Mouse (Mus musculus): Measurements from ENCODE around the gene Imp4. TPM values are rescaled to one million over a fixed set of nuclear protein-coding genes. Genes with fewer than 3 reads are reported as not detected.

The Imp4 gene
- 96.4 and 100 TPM in 2 replicates for polyA plus RNA-seq (2016; fragmentation: Nextera tagmentation; extraction: Ambion mirVana)

DNA sequence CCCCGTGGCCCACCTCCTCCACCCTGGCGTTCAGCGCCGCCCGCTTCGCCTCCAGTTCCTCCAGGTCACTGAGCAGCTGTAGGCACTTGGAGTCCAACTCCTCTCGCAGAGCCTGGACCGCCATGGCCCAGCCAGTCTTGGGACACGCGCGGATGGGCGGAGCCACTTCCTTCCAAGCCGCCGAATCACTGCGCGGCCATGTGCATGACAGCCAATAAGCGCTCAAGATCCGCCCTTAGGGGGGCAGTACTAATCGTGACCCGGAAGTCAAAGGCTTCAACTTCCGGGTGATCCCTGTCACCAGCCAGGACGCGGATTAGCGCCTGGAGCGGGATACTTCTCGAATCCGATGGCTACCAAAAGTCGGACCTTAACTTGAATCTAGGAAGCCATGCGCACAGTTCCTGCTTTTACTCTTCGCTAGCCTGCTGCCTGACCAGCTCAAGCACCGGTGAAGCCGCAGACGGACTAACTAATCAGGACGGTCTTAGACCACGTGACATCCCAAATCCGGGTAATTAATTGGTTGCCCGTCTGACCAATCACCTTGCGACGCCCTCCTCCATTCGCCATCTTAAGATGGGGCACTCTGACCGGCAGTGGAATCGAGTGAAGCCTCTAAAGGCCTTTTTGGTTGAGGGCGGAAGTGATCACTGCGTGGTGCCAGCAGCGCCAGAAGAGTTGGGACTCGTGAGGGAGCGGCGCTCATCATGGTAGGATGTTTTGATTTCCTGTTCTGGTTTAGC is at the start of gene Imp4, which contains the start of gene Ccdc115:
TSS of gene Imp4 (plus strand) at position 637 of the 746 bp plus-strand sequence.
TSS of gene Ccdc115 (minus strand) at position 458 of the 746 bp plus-strand sequence.
- Histone ChIP-seq H3K27me3 (replicated peaks) (no peaks in the 10 kb centered on the region), H3K36me3 (peaks cover 45% of the 10 kb centered on the region), H3K4me2 (peak within 1 kb of the TSS; percentile 81), H3K4me1 (peaks cover 39% of the 10 kb centered on the region), H3K9me3 (replicated peaks) (no peaks in the 10 kb centered on the region), H3K9ac (peak within 1 kb of the TSS; percentile 73), H3K27ac (peak within 1 kb of the TSS; percentile 69), H3K4me3 (peak within 1 kb of the TSS; percentile 79)
- ATAC-seq, result peak; percentile 93
- WGBS (ENCODE audit: insufficient replicate concordance), result under 1% methylated on average over 48 of the region's 48 CpGs

DNA sequence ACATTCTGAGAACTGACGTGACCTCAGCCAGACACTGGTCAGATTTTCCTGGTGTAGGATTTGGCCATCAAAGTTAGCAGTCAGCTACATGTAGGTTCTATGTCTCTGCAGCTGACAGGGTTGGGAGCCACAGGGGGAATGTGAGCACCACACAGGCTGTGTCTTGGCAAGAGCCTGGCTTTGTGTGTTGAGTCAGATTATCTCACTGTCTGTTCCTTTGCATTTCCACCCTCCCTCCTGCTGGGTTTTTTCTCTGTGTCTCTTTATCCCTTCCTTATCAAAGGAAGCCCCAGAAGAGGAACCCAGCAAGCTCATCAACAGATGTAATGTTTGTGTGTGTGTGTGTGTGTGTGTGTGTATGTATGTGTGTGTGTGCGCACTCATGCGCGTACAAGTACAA is 43.3 kb upstream of the Imp4 start:
- Histone ChIP-seq H3K4me2 (no peak overlapping the region), H3K9me3 (replicated peaks) (no peaks in the 10 kb centered on the region), H3K9ac (no peak overlapping the region), H3K4me3 (no peak overlapping the region), H3K4me1 (no peaks in the 10 kb centered on the region), H3K27me3 (replicated peaks) (no peaks in the 10 kb centered on the region), H3K36me3 (no peaks in the 10 kb centered on the region), H3K27ac (no peak overlapping the region)
- no peak for ATAC-seq
- WGBS (ENCODE audit: insufficient replicate concordance), result 70% methylated on average over 4 of the region's 4 CpGs

DNA sequence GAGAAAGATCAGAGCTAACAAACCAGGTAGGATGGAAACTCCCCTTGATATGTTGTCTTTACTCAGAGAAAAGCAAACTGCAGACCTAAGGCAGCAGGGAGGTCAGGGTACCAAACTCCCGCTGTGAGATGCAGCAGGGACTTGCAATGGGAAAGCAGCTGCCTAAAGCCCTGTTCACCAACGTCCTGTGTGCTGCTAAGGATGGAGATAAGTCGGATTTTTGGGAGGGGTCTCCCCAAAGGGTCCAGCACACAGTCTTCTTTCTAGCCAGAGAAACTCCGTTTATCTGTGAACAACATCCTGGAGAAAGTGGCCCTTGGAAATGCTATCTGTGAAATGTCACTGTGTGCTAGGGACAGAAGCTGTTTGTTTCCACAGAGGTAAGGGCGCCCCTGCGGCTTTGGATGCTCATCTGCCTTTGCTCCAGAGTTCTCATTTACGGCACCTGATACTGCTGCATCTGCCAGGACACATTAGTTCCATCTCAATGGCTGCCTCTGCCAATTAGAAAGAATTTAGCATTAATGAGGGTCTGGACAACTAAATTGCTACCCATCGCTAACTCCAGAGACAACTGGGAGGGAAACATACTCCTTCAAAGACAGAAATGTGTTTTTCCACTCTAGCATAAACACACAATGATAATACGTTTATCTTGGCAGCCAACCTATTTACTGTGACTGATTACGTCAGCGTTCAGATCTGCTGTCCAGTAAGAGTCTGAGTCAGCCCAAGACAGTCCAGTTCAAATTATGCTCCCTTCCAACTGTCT is 40.3 kb upstream of the Imp4 start:
- H3K4me2 ChIP-seq, result no peak overlapping the region
- H3K9ac ChIP-seq, result no peak overlapping the region
- H3K9me3 ChIP-seq (replicated peaks), result no peaks in the 10 kb centered on the region
- H3K4me1 ChIP-seq, result no peaks in the 10 kb centered on the region
- H3K27ac ChIP-seq, result no peak overlapping the region
- no peaks in the 10 kb centered on the region for H3K36me3 ChIP-seq
- WGBS (ENCODE audit: insufficient replicate concordance), result 49% methylated on average over 11 of the region's 11 CpGs
- no peak overlapping the region for H3K4me3 ChIP-seq
- no peak for ATAC-seq
- H3K27me3 ChIP-seq (replicated peaks), result no peaks in the 10 kb centered on the region

DNA sequence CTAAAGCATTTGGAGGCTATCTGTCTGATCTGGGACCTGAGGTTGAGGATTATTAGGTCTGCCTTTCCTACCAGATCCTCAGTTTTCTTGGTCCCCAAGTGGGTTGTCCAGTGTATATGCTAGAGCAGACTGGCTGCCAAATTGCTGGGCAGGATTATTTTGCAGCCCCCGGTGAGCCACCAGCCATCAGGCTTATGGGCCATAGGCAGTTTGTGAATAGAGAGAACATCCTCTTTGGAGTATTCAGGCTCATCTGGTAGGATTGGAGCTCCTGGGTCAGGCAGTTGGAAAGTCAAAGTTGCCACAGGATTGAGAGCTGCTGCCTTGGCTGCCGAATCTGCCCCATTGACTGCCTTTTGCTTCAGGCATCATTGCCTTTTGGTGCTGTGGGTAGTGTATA is 11.2 kb upstream of the Imp4 start:
- peaks cover 9% of the 10 kb centered on the region; the same call in 1 of the 2 replicates for H3K4me1 ChIP-seq
- no peak overlapping the region for H3K4me2 ChIP-seq
- no peak overlapping the region for H3K27ac ChIP-seq
- H3K36me3 ChIP-seq, result peaks cover 18% of the 10 kb centered on the region
- H3K9ac ChIP-seq, result no peak overlapping the region
- H3K27me3 ChIP-seq (replicated peaks), result no peaks in the 10 kb centered on the region
- 86% methylated on average over 2 of the region's 2 CpGs for WGBS (ENCODE audit: insufficient replicate concordance)
- H3K9me3 ChIP-seq (replicated peaks), result peaks cover 35% of the 10 kb centered on the region
- no peak for ATAC-seq
- H3K4me3 ChIP-seq, result no peak overlapping the region

DNA sequence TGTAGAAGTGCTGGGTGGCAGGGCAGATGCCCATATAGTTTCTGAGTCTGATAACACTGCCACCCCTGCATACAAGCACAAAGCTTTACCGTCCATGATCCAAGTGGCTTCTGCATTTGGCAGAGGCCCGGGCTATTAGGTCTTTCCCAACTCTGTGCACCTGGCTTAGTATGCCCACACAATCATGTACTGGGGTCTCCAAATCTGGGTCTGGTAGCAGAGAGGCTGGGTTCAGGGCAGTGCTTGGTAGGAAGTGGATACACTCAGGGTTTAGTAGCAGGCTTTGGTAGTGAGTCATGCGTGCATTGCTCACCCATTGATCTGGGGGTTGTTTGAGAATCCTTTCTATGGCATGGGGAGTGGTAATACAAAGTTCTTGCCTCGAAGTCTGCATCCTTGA is 10.4 kb upstream of the Imp4 start:
- Histone ChIP-seq H3K27me3 (replicated peaks) (no peaks in the 10 kb centered on the region), H3K4me1 (peaks cover 13% of the 10 kb centered on the region), H3K4me2 (no peak overlapping the region), H3K9ac (no peak overlapping the region), H3K4me3 (no peak overlapping the region), H3K36me3 (peaks cover 18% of the 10 kb centered on the region), H3K27ac (no peak overlapping the region), H3K9me3 (replicated peaks) (peaks cover 35% of the 10 kb centered on the region)
- no peak for ATAC-seq
- 72% methylated on average over 4 of the region's 4 CpGs for WGBS (ENCODE audit: insufficient replicate concordance)

DNA sequence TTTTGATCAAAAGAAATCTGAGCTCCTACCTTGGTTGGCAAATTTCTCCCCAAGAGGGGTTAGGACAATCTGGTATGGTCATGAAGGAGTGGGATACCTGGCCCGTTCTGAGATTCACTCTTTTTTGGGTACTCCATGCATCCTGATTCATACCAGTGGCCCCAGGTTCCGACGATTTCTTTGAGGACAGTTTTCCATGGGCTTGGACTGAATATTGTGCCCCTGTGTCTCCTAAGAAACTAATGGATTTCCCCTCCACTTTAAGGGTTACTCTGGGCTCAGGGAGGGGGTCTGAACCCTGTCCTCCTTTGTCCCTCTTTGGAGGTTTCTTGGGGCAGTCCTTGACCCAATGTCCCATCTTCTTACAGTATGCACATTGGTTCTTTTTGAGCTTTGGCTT is 8.7 kb upstream of the Imp4 start:
- no peak overlapping the region for H3K27ac ChIP-seq
- ATAC-seq, result no peak
- H3K4me2 ChIP-seq, result no peak overlapping the region
- H3K36me3 ChIP-seq, result peaks cover 18% of the 10 kb centered on the region
- no peak overlapping the region for H3K9ac ChIP-seq
- WGBS (ENCODE audit: insufficient replicate concordance), result 81% methylated on average over 3 of the region's 3 CpGs
- H3K9me3 ChIP-seq (replicated peaks), result peaks cover 35% of the 10 kb centered on the region
- H3K4me1 ChIP-seq, result peaks cover 25% of the 10 kb centered on the region
- H3K27me3 ChIP-seq (replicated peaks), result no peaks in the 10 kb centered on the region
- no peak overlapping the region for H3K4me3 ChIP-seq

DNA sequence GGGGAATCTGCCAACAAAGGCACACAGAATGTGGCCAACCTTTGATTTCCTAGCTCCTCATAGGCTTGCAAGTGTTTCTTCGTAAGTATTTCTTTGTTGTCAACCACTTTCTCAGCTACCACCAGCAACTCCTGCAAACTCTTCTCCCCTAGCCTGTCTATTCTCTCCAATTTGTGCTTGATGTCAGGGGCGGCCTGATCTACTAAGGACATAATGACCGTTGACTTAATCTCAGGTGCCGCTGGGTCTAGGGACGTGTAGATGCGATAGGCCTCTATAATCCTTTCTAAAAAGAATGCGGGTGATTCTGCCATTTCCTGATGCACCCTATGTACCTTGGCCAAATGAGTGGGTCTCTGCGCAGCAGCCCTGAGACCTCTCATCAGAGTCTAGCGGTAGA is 8.2 kb upstream of the Imp4 start:
- H3K4me3 ChIP-seq, result no peak overlapping the region
- peaks cover 35% of the 10 kb centered on the region for H3K9me3 ChIP-seq (replicated peaks)
- no peaks in the 10 kb centered on the region for H3K27me3 ChIP-seq (replicated peaks)
- peaks cover 29% of the 10 kb centered on the region for H3K4me1 ChIP-seq
- 90% methylated on average over 9 of the region's 9 CpGs for WGBS (ENCODE audit: insufficient replicate concordance)
- ATAC-seq, result no peak
- H3K9ac ChIP-seq, result no peak overlapping the region
- H3K4me2 ChIP-seq, result no peak overlapping the region
- H3K27ac ChIP-seq, result no peak overlapping the region
- peaks cover 18% of the 10 kb centered on the region for H3K36me3 ChIP-seq

DNA sequence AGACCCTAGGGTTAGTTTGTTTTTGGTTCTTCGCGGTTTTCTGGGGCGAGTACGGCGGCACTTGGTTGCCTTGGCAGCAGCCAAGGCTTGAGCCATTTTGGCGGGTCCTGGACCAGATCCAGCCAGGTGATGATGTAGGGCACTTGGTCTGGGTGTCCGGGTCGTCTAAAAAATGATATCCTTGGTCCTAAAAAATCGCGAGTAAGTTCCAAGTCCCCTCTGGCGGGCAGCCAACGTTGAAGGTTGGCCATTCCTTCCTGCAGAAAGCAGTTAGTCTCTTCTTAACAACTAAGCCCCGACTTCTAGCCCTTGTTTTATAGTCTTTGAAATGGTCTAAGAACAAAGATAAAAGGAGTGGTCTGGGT is 7.3 kb upstream of the Imp4 start:
- Histone ChIP-seq H3K9ac (peak overlapping the region; percentile 62), H3K27ac (no peak overlapping the region)
- 69% methylated on average over 13 of the region's 13 CpGs for WGBS (ENCODE audit: insufficient replicate concordance)

DNA sequence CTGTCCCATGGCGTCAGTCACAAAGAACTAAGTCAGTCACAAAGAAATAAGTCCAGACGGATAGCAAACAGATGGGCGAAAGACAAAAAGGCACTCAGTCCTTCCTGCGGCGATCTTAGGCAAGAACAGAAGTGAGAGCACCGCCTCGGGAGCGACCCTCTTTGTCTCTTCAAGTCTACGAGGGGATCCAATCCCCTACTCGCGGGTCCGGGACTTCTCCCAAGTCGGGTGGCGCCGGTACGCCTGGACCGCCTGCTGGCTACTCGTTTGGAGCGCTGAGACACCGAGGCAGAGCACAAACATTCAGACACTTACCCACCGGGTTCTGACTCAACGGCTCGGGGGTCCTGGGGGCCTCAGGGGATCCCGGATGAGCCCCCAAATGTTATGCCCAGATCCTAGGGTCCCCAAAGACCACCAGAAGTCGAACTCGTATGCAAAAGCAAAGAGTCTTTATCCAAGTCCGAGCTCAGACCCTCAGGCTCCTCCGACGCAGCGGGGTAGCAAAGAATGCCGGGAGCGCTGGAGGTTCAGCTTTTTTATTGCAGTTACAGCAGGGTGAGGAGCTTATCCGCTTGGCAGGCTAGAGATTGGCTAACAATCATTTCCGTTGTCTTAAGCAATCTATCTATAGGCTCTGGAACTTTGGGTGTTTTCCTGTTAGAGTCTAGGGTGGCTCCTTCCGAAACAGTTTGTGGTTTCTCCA is 6.7 kb upstream of the Imp4 start:
- Histone ChIP-seq H3K27ac (peak overlapping the region; percentile 50; the same call in 1 of the 2 replicates), H3K9ac (peak overlapping the region; percentile 62), H3K4me2 (peak overlapping the region; percentile 74), H3K27me3 (replicated peaks) (no peaks in the 10 kb centered on the region), H3K4me1 (peaks cover 29% of the 10 kb centered on the region), H3K9me3 (replicated peaks) (peaks cover 35% of the 10 kb centered on the region), H3K36me3 (peaks cover 29% of the 10 kb centered on the region), H3K4me3 (peak overlapping the region; percentile 72)
- 24% methylated on average over 35 of the region's 35 CpGs for WGBS (ENCODE audit: insufficient replicate concordance)
- ATAC-seq, result peak; percentile 28; the same call in 1 of the 2 replicates

More for the DNA sequence above, 7.3 kb upstream of the Imp4 start:
- Histone ChIP-seq H3K4me3 (peak overlapping the region; percentile 72), H3K27me3 (replicated peaks) (no peaks in the 10 kb centered on the region), H3K4me1 (peaks cover 29% of the 10 kb centered on the region), H3K36me3 (peaks cover 25% of the 10 kb centered on the region), H3K9me3 (replicated peaks) (peaks cover 35% of the 10 kb centered on the region), H3K4me2 (peak overlapping the region; percentile 74)
- ATAC-seq, result no peak

DNA sequence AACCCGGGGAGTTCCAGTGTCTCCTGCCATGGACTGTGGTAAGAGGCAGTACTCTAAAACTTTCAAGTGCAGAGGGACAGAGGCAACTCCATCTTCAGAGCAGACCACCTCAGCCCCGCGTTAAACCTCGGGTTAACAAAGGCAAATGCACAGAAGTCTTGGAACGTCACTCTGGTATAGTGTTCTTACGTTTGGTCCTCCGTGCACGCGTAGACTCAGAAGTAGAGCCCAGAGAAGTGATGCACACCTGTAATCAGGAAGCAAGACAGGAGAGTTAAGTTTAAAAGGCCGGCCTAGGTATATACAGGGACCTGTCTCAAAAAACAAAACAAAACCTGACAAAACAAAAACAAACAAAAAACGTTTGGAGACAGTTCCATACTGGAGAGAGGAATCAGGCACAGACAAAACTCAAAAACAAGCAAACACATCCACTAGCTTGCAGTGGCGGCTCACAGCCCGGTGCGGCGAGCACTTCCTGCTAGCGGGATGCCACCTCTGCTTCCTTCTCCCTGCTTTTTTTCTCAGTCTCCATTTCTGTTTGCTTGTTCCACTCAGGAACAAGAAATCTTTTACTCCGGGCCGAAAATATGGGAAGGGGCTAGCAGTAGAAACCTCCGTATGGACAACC is 5.6 kb upstream of the Imp4 start:
- H3K9me3 ChIP-seq (replicated peaks), result peaks cover 35% of the 10 kb centered on the region
- H3K27me3 ChIP-seq (replicated peaks), result no peaks in the 10 kb centered on the region
- H3K4me1 ChIP-seq, result peaks cover 37% of the 10 kb centered on the region
- H3K36me3 ChIP-seq, result peaks cover 29% of the 10 kb centered on the region
- WGBS (ENCODE audit: insufficient replicate concordance), result 12% methylated on average over 19 of the region's 19 CpGs
- H3K27ac ChIP-seq, result 0 out of 2 replicates have a peak overlapping the region, but pooled peaks have one; percentile 47
- no peak for ATAC-seq
- H3K4me3 ChIP-seq, result peak overlapping the region; percentile 72
- H3K9ac ChIP-seq, result peak overlapping the region; percentile 67
- H3K4me2 ChIP-seq, result peak overlapping the region; percentile 74

DNA sequence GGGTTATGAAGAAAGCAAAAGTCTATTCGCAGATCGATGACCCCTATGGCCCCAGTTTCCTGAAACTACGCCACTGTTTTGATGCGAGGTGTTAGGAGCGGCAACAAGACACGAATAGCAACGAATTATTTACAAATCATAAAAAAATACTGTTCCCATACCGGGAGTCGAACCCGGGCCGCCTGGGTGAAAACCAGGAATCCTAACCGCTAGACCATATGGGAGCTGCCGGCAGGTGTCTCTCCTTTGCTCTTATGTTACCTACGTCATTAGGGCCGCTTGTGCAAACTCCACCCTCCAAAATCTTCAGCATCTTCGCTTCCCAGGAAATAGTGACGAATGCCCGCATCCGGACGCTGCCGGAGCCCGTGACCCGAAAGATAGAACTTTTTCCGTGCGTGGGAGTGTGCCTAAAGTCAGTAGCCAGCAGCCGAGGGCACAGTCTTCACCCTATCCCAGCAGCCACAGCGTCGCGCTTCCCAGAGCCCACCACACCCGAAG is 4.9 kb upstream of the Imp4 start:
- Histone ChIP-seq H3K4me2 (peak overlapping the region; percentile 74), H3K4me1 (peaks cover 37% of the 10 kb centered on the region), H3K4me3 (peak overlapping the region; percentile 72), H3K9me3 (replicated peaks) (peaks cover 28% of the 10 kb centered on the region), H3K9ac (peak overlapping the region; percentile 67), H3K27me3 (replicated peaks) (no peaks in the 10 kb centered on the region), H3K36me3 (peaks cover 28% of the 10 kb centered on the region), H3K27ac (peak overlapping the region; percentile 57)
- WGBS (ENCODE audit: insufficient replicate concordance), result under 1% methylated on average over 30 of the region's 30 CpGs
- ATAC-seq, result peak; percentile 19; the same call in 1 of the 2 replicates
